Mouse (Mus musculus) macrophage (primary cell): ENCODE results near the gene Med31. TPM values are rescaled to one million over a fixed set of nuclear protein-coding genes. Genes with fewer than 3 reads are reported as not detected.
"Not testable (repeated sequence)": the region's sequence is repeated elsewhere in the genome, so short reads cannot be mapped to it uniquely, and the experiment has no call there.

ENCODE experiments used
- H3K27ac ChIP-seq: fragments of 350-480 bp; formaldehyde crosslinking; 2 replicates; pipeline ENCODE4 v1.9.0; 2021
- H3K36me3 ChIP-seq: fragments of 350-480 bp; formaldehyde crosslinking; 2 replicates; pipeline ENCODE4 v1.9.0; 2021; ENCODE audit errors: inconsistent target
- H3K4me3 ChIP-seq: fragments of 350-480 bp; formaldehyde crosslinking; 2 replicates; pipeline ENCODE4 v1.9.0; 2021; ENCODE audit errors: inconsistent target
- H3K79me2 ChIP-seq: fragments of 350-480 bp; formaldehyde crosslinking; 2 replicates; pipeline ENCODE4 v1.9.0; 2021; ENCODE audit errors: inconsistent target
- WGBS: methylation state at CpG from one replicate; pipeline ENCODE4 v1.1.7; 2026; ENCODE audit warnings: inconsistent platforms; ENCODE audit not compliant: missing documents; 5-methylcytosine and 5-hydroxymethylcytosine counted together
- polyA plus RNA-seq: library from polyadenylated mRNA; stranded (reverse); fragments of 250-400 nt; gene quantifications from 3 replicates; pipeline ENCODE4 v1.2.4, GENCODE M21; 2018; ENCODE audit warnings: inconsistent platforms

Gene Med31
- polyA plus RNA-seq, 1 experiment from 2014 or later, result 8.2 TPM

GRCm38 (mm10) chr11:72175966-72176365, 39.4 kb downstream of the Med31 start:
- Histone ChIP-seq H3K4me3 (no peak overlapping the region), H3K27ac (no peak overlapping the region), H3K79me2 (no peaks in the 10 kb centered on the region), H3K36me3 (peaks cover 33% of the 10 kb centered on the region)
- 97% methylated on average over 5 of the region's 5 CpGs for WGBS

GRCm38 (mm10) chr11:72174721-72175120, 40.7 kb downstream of the Med31 start:
- H3K36me3 ChIP-seq, result peaks cover 33% of the 10 kb centered on the region
- no peak overlapping the region for H3K27ac ChIP-seq
- no peak overlapping the region for H3K4me3 ChIP-seq
- 94% methylated on average over 6 of the region's 6 CpGs for WGBS
- H3K79me2 ChIP-seq, result no peaks in the 10 kb centered on the region

GRCm38 (mm10) chr11:72173506-72173905, 41.9 kb downstream of the Med31 start:
- WGBS, result 96% methylated on average over 5 of the region's 5 CpGs
- H3K79me2 ChIP-seq, result no peaks in the 10 kb centered on the region
- H3K4me3 ChIP-seq, result no peak overlapping the region
- no peak overlapping the region for H3K27ac ChIP-seq
- peaks cover 33% of the 10 kb centered on the region for H3K36me3 ChIP-seq

- not testable (repeated sequence) for H3K27ac ChIP-seq, H3K4me3 ChIP-seq, H3K79me2 ChIP-seq
- H3K36me3 ChIP-seq, result peaks cover 24% of the 10 kb centered on the region; the same call in 1 of the 2 replicates
- WGBS, result 94% methylated on average over 3 of the region's 4 CpGs
Measured at GRCm38 (mm10) chr11:72171906-72172305, 43.5 kb downstream of the Med31 start.

GRCm38 (mm10) chr11:72169871-72170270, 45.5 kb downstream of the Med31 start:
- no peak overlapping the region for H3K4me3 ChIP-seq
- WGBS, result 97% methylated on average over 4 of the region's 4 CpGs
- H3K27ac ChIP-seq, result no peak overlapping the region
- H3K36me3 ChIP-seq, result peaks cover 16% of the 10 kb centered on the region; the same call in 1 of the 2 replicates
- H3K79me2 ChIP-seq, result no peaks in the 10 kb centered on the region

- H3K4me3 ChIP-seq, result no peak overlapping the region
- H3K27ac ChIP-seq, result no peak overlapping the region
- WGBS, result 100% methylated on average over 2 of the region's 2 CpGs
- H3K79me2 ChIP-seq, result no peaks in the 10 kb centered on the region
- peaks cover 19% of the 10 kb centered on the region; the same call in 1 of the 2 replicates for H3K36me3 ChIP-seq
Measured at GRCm38 (mm10) chr11:72163198-72163597, 52.2 kb downstream of the Med31 start.

Other genes with a start within 250 kb of the Med31 start
- 0.14 TPM in 2 of 3 replicates, not detected in the other for gene Aipl1, start 178.1 kb downstream of the Med31 start, polyA plus RNA-seq
- 0.34 to 6.0 TPM (median 2.8 TPM) in 3 replicates for gene Pimreg, start 173.6 kb downstream of the Med31 start, polyA plus RNA-seq
- gene Pitpnm3, start 79.8 kb downstream of the Med31 start, polyA plus RNA-seq, result not detected in 3 replicates
- gene Gm43951, start 8.8 kb downstream of the Med31 start, polyA plus RNA-seq, result 0.19 to 0.22 TPM (median 0.21 TPM) in 3 replicates
- 3.7 to 4.9 TPM (median 4.6 TPM) in 3 replicates for gene 4933427D14Rik, start 8.1 kb downstream of the Med31 start, polyA plus RNA-seq
- 172 to 312 TPM (median 227 TPM) in 3 replicates for gene Txndc17, start 8.0 kb downstream of the Med31 start, polyA plus RNA-seq
- not detected in 3 replicates for gene Slc13a5, start 51.6 kb upstream of the Med31 start, polyA plus RNA-seq
- 119 to 152 TPM (median 140 TPM) in 3 replicates for gene Xaf1, start 86.0 kb upstream of the Med31 start, polyA plus RNA-seq
- gene Fbxo39, start 98.9 kb upstream of the Med31 start, polyA plus RNA-seq, result not detected in 3 replicates
- gene Tekt1, start 146.8 kb upstream of the Med31 start, polyA plus RNA-seq, result not detected in 3 replicates
- not detected in 3 replicates for gene Smtnl2, start 196.1 kb upstream of the Med31 start, polyA plus RNA-seq
- gene Ggt6, start 219.9 kb upstream of the Med31 start, polyA plus RNA-seq, result not detected in 3 replicates
- gene Mybbp1a, start 225.8 kb upstream of the Med31 start, polyA plus RNA-seq, result 30.3 to 92.8 TPM (median 58.1 TPM) in 3 replicates